Mouse (Mus musculus): ENCODE measurements at regions not wholly inside any gene's neighbourhood (a gene's known extent, or its start where the extent isn't known, plus 50 kb on each side); places are given as distances from the start of the nearest gene placed in this dataset.

- peaks cover 16% of the 10 kb centered on the region for H3K9me3 ChIP-seq (replicated peaks; ENCODE audit: low read length)
- H3K27ac ChIP-seq (ENCODE audit: insufficient read depth, low read depth): no peak overlapping the region
- dilution Hi-C loops (cut with MboI; ENCODE audit: extremely low pct_ligation_motif_present, extremely low pct_unique_long_range_greater_than_20kb, low sequenced_read_pairs): no loop called here
- H3K36me3 ChIP-seq (replicated peaks in 1 of 2; ENCODE audit: control insufficient read depth in 1 of 2, insufficient read depth in 1 of 2, low read length in 1 of 2): no peaks in the 10 kb centered on the region
- TF ChIP-seq USF2 (conservative IDR thresholded peaks at IDR 0.05; ENCODE audit: low read depth, low read length) (no peak), POLR2AphosphoS2 (IDR thresholded peaks at IDR 0.05; ENCODE audit: low read depth, low read length) (no peak), ZNF384 (IDR thresholded peaks at IDR 0.05; ENCODE audit: low read depth, low read length) (no peak), TCF12 (IDR thresholded peaks at IDR 0.05; ENCODE audit: low read depth, low read length) (no peak), GABPA (IDR thresholded peaks at IDR 0.05; ENCODE audit: insufficient replicate concordance, low read depth, low read length) (no peak), NRF1 (IDR thresholded peaks at IDR 0.05; ENCODE audit: low read depth, low read length) (no peak), BHLHE40 (IDR thresholded peaks at IDR 0.05; ENCODE audit: low read depth, low read length) (no peak), ZMIZ1 (IDR thresholded peaks at IDR 0.05; ENCODE audit: low read depth, low read length) (no peak)
- no peak overlapping the region for H3K4me3 ChIP-seq (replicated peaks in 1 of 3; ENCODE audit: low read depth in 2 of 3, low read length in 2 of 3, poor library complexity in 1 of 3)
- H3K4me1 ChIP-seq (ENCODE audit: control insufficient read depth in 1 of 2, insufficient read depth in 2 of 2): no peaks in the 10 kb centered on the region
- in situ Hi-C loops (cut with MboI; ENCODE audit: low pct_ligation_motif_present, low pct_unique_long_range_greater_than_20kb, low sequenced_read_pairs): no loop called here
- no peak overlapping the region for H3K4me2 ChIP-seq (ENCODE audit: insufficient read depth, low read depth, poor library complexity, severe bottlenecking)
- H3K9ac ChIP-seq (ENCODE audit: insufficient read depth, low read depth): no peak overlapping the region
- H3K79me2 ChIP-seq (replicated peaks; ENCODE audit: control insufficient read depth, extremely low read depth, insufficient read depth, poor library complexity, severe bottlenecking): no peaks in the 10 kb centered on the region
- no peaks in the 10 kb centered on the region for H3K27me3 ChIP-seq (replicated peaks)
- DNase-seq (ENCODE audit: extremely low read depth): no peak
Measured at GRCm38 (mm10) chr14:105576266-105576665, 317.9 kb downstream of the Ndfip2 start.

GRCm38 (mm10) chr14:105572036-105572891 is 313.9 kb downstream of the Ndfip2 start:
- no peak overlapping the region for H3K4me2 ChIP-seq (ENCODE audit: insufficient read depth, low read depth, poor library complexity, severe bottlenecking)
- H3K27ac ChIP-seq (ENCODE audit: insufficient read depth, low read depth): no peak overlapping the region
- no peak overlapping the region for H3K4me3 ChIP-seq (replicated peaks in 1 of 3; ENCODE audit: low read depth in 2 of 3, low read length in 2 of 3, poor library complexity in 1 of 3)
- DNase-seq (ENCODE audit: extremely low read depth): no peak
- dilution Hi-C loops (cut with MboI; ENCODE audit: extremely low pct_ligation_motif_present, extremely low pct_unique_long_range_greater_than_20kb, low sequenced_read_pairs) (no loop called here), in situ Hi-C loops (cut with MboI; ENCODE audit: low pct_ligation_motif_present, low pct_unique_long_range_greater_than_20kb, low sequenced_read_pairs) (no loop called here)
- H3K79me2 ChIP-seq (replicated peaks; ENCODE audit: control insufficient read depth, extremely low read depth, insufficient read depth, poor library complexity, severe bottlenecking): no peaks in the 10 kb centered on the region
- TF ChIP-seq ETS1 (conservative IDR thresholded peaks at IDR 0.05; ENCODE audit: low read depth, low read length): no peak
- TF ChIP-seq SIN3A (IDR thresholded peaks at IDR 0.05; ENCODE audit: low read length): no peak
- TF ChIP-seq KAT2A (IDR thresholded peaks at IDR 0.05; ENCODE audit: insufficient replicate concordance, low read length): no peak
- TF ChIP-seq MXI1 (IDR thresholded peaks at IDR 0.05; ENCODE audit: low read depth, low read length): no peak
- no peak for TF ChIP-seq CHD1 (IDR thresholded peaks at IDR 0.05; ENCODE audit: low read depth, low read length)
- TF ChIP-seq TBP (conservative IDR thresholded peaks at IDR 0.05; ENCODE audit: low read depth, low read length): no peak
- TF ChIP-seq ZNF384 (IDR thresholded peaks at IDR 0.05; ENCODE audit: low read depth, low read length): no peak
- TF ChIP-seq E2F4 (IDR thresholded peaks at IDR 0.05; ENCODE audit: insufficient replicate concordance, low read depth, low read length): no peak
- no peak for TF ChIP-seq MEF2A (IDR thresholded peaks at IDR 0.05; ENCODE audit: borderline replicate concordance, low read depth, low read length)
- no peak for TF ChIP-seq SMC3 (IDR thresholded peaks at IDR 0.05; ENCODE audit: low read depth, low read length)
- no peak for TF ChIP-seq CTCF (conservative IDR thresholded peaks at IDR 0.05 in 1 of 2, IDR thresholded peaks at IDR 0.05 in 1 of 2; ENCODE audit: low read depth in 2 of 2, low read length in 2 of 2)
- no peak for TF ChIP-seq MAFK (IDR thresholded peaks at IDR 0.05; ENCODE audit: insufficient replicate concordance, low read length)
- TF ChIP-seq MAZ (IDR thresholded peaks at IDR 0.05; ENCODE audit: low read depth, low read length): no peak
- TF ChIP-seq RAD21 (IDR thresholded peaks at IDR 0.05; ENCODE audit: low read depth, low read length): no peak
- no peak for TF ChIP-seq BHLHE40 (IDR thresholded peaks at IDR 0.05; ENCODE audit: low read depth, low read length)
- TF ChIP-seq TCF12 (IDR thresholded peaks at IDR 0.05; ENCODE audit: low read depth, low read length): no peak
- no peak for TF ChIP-seq NRF1 (IDR thresholded peaks at IDR 0.05; ENCODE audit: low read depth, low read length)
- TF ChIP-seq MAX (IDR thresholded peaks at IDR 0.05; ENCODE audit: low read length): no peak
- peaks cover 19% of the 10 kb centered on the region for H3K9me3 ChIP-seq (replicated peaks; ENCODE audit: low read length)
- H3K9ac ChIP-seq (ENCODE audit: insufficient read depth, low read depth): no peak overlapping the region
- H3K36me3 ChIP-seq (replicated peaks in 1 of 2; ENCODE audit: control insufficient read depth in 1 of 2, insufficient read depth in 1 of 2, low read length in 1 of 2): no peaks in the 10 kb centered on the region
- no peaks in the 10 kb centered on the region for H3K4me1 ChIP-seq (ENCODE audit: control insufficient read depth in 1 of 2, insufficient read depth in 2 of 2)
- H3K27me3 ChIP-seq (replicated peaks): no peaks in the 10 kb centered on the region

Data from CH12.LX (cell line).